Mouse (Mus musculus) liver, embryonic 11.5 days (tissue): ENCODE data around the gene Bcar3. TPM values are rescaled to one million over a fixed set of nuclear protein-coding genes. Genes with fewer than 3 reads are reported as not detected.

Experiments
- ATAC-seq: fragments of 200-750 bp; cut with Nextera tagmentation; replicated peaks from 2 replicates; pipeline ENCODE4 v1.8.0; 2017; ENCODE audit warnings: moderate number of reproducible peaks, mild to moderate bottlenecking, moderate TSS enrichment, moderate library complexity; ENCODE audit not compliant: low FRiP score
- DNase-seq: peaks from one replicate; pipeline ENCODE4 v3.0.0-alpha.2; 2017; ENCODE audit warnings: low spot score
- H3K27ac ChIP-seq: fragments of 300-500 bp; sonication (generic); 2 replicates; pipeline ENCODE4 v1.5.1; 2014; ENCODE audit warnings: mild to moderate bottlenecking, low read depth, low read length, control low read depth
- H3K27me3 ChIP-seq: fragments of 300-500 bp; sonication (generic); replicated peaks from 2 replicates; pipeline ENCODE4 v1.6.1; 2014; ENCODE audit warnings: low read length, mixed read lengths; ENCODE audit not compliant: control insufficient read depth, insufficient read depth
- H3K36me3 ChIP-seq: fragments of 300-500 bp; sonication (generic); 2 replicates; pipeline ENCODE4 v1.6.1; 2014; ENCODE audit warnings: mild to moderate bottlenecking, low read length, moderate library complexity, mixed read lengths; ENCODE audit not compliant: control insufficient read depth, insufficient read depth
- H3K4me1 ChIP-seq: fragments of 300-500 bp; sonication (generic); replicated peaks from 2 replicates; pipeline ENCODE4 v1.6.1; 2014; ENCODE audit warnings: low read length, mixed read lengths; ENCODE audit not compliant: control insufficient read depth, insufficient read depth
- H3K4me2 ChIP-seq: fragments of 300-500 bp; sonication (generic); 2 replicates; pipeline ENCODE4 v1.6.1; 2014; ENCODE audit warnings: mild to moderate bottlenecking, control low read depth, moderate library complexity
- H3K4me3 ChIP-seq: fragments of 300-500 bp; sonication (generic); 2 replicates; pipeline ENCODE4 v1.5.1; 2014; ENCODE audit warnings: low read depth, low read length, control low read depth
- H3K9ac ChIP-seq: fragments of 300-500 bp; sonication (generic); 2 replicates; pipeline ENCODE4 v1.6.1; 2014; ENCODE audit warnings: low read depth, low read length, control low read depth
- H3K9me3 ChIP-seq: fragments of 300-500 bp; sonication (generic); 2 replicates; pipeline ENCODE4 v1.6.1; 2016; ENCODE audit warnings: low read length, inconsistent platforms, mixed read lengths; ENCODE audit not compliant: control insufficient read depth
- WGBS: fragments of 180-500 bp; shearing (Covaris S2); extraction: QIAGEN DNeasy Blood & Tissue Kit; methylation state at CpG from one replicate; pipeline ENCODE4 v1.1.7; 2014; 5-methylcytosine and 5-hydroxymethylcytosine counted together
- polyA plus RNA-seq: library from polyadenylated mRNA; unstranded; fragments of >200 nt; fragmentation: Nextera tagmentation; extraction: Ambion mirVana; gene quantifications from 2 replicates; pipeline ENCODE4 v1.2.1, GENCODE M21; 2014

The Bcar3 gene
- polyA plus RNA-seq, 1 experiment from 2014 or later, result 10.1 TPM

DNA sequence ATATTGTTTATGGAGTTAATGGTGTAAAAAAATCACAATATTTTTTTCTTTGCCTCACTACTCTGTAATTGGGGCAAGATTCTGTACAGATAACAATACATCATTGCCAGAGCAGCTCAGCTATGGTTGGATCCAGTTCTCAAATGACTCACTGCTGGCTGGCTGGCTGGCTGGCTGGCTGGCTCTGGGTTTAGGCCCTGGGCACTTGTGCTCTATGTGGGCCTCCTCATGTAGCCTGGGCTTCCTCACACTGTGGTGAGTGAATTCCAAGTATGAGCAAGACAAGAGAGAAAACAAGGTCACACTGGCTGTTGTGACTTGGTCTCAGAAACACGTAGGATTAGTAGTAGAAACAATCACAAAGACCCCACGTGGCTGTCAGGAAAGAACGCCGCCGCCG lies 23.4 kb downstream of the Bcar3 start:
- no peak overlapping the region for H3K4me3 ChIP-seq
- no peaks in the 10 kb centered on the region for H3K36me3 ChIP-seq
- H3K4me1 ChIP-seq, result peaks cover 10% of the 10 kb centered on the region
- no peak overlapping the region for H3K27ac ChIP-seq
- no peak overlapping the region for H3K9ac ChIP-seq
- 91% methylated on average over 6 of the region's 6 CpGs for WGBS
- H3K9me3 ChIP-seq, result no peaks in the 10 kb centered on the region
- ATAC-seq, result no peak
- H3K4me2 ChIP-seq, result no peak overlapping the region
- H3K27me3 ChIP-seq, result no peaks in the 10 kb centered on the region
- no peak for DNase-seq

DNA sequence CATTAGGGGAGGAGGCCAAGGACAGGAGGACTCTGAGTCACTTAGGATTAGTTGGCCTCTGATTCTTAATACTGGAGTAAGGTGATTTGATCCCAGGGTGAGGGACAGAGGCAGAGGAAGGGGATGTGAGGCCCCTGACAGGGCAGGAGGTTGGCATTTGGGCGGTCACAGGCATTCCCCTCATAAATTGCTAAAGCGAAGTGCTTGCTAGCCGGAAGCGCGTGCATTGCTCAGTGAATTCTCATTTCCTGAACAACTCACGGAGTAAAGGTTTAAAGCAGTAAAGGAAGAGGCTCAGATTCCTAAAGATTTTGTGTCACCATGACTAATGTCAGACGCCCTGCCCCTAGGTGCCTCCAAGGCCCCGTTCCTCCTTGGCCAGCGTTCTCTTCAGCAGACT lies 28.3 kb downstream of the Bcar3 start:
- no peaks in the 10 kb centered on the region for H3K27me3 ChIP-seq
- H3K36me3 ChIP-seq, result no peaks in the 10 kb centered on the region
- WGBS, result 70% methylated on average over 9 of the region's 9 CpGs
- no peak overlapping the region for H3K27ac ChIP-seq
- no peak for DNase-seq
- no peak overlapping the region for H3K9ac ChIP-seq
- ATAC-seq, result no peak
- H3K4me1 ChIP-seq, result no peaks in the 10 kb centered on the region
- no peak overlapping the region for H3K4me3 ChIP-seq
- H3K9me3 ChIP-seq, result no peaks in the 10 kb centered on the region
- no peak overlapping the region for H3K4me2 ChIP-seq

DNA sequence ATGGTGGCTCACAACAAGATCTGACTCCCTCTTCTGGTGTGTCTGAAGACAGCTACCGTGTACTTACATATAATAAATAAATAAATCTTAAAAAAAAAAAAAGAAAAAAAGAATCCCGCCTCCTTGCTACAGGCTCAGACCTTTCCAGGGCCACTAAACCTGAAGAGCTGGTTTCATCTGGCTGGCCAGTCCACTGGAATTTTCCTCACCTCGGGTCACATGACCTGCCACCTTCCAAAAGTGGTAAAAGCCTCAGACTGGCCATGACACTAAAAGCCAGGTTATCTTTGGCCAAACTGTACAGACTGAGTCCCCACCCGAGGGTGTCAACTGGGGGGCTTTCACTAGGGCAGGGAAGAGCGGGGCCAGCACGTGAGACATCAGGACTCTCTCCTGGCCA lies 29.9 kb downstream of the Bcar3 start:
- WGBS, result 83% methylated on average over 6 of the region's 6 CpGs
- Histone ChIP-seq H3K4me1 (no peaks in the 10 kb centered on the region), H3K4me2 (no peak overlapping the region), H3K4me3 (no peak overlapping the region), H3K27me3 (no peaks in the 10 kb centered on the region), H3K9ac (no peak overlapping the region), H3K36me3 (no peaks in the 10 kb centered on the region), H3K9me3 (no peaks in the 10 kb centered on the region), H3K27ac (no peak overlapping the region)
- DNase-seq (no peak), ATAC-seq (no peak)

DNA sequence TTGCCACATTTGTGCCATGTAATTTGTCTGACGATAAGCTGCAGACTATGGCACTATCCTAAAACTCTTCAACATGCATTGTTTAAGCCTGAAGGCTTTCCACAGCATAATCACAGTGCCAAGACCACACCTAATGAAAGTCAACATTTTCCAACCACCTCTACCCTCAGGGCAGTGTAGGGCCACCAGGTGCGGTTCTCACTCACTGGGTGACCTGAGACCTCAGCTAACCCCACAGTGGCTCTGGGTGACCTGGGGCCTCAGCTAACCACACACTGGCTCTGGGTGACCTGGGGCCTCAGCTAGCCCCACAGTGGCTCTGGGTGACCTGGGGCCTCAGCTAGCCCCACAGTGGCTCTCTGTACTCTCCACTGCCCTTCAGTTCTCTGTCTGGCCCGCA lies 30.6 kb downstream of the Bcar3 start:
- Histone ChIP-seq H3K4me2 (no peak overlapping the region), H3K36me3 (no peaks in the 10 kb centered on the region), H3K4me1 (no peaks in the 10 kb centered on the region), H3K27me3 (no peaks in the 10 kb centered on the region), H3K4me3 (no peak overlapping the region), H3K9ac (no peak overlapping the region), H3K27ac (no peak overlapping the region), H3K9me3 (no peaks in the 10 kb centered on the region)
- DNase-seq, result no peak
- ATAC-seq, result no peak
- 84% methylated on average over 3 of the region's 3 CpGs for WGBS

DNA sequence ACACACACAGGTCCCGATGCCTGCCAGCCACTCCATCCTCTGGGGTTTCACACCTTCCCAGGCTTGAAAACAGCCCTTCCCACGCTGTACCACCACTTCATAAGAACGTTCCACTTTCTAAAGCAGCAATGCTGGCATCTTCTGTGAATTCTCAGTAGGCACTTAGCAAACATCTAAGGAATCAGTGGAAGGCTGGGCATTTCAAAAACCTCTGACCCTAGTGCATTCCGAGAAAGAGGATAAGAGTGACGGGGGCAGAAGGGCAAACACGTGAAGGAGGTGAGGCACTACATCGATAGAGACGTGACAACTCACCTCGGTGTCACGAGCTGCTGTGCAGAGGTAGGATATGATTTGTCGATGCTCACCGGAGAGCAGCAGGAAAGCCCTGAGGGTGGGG lies 36.5 kb downstream of the Bcar3 start:
- no peaks in the 10 kb centered on the region for H3K27me3 ChIP-seq
- H3K4me1 ChIP-seq, result no peaks in the 10 kb centered on the region
- no peak overlapping the region for H3K9ac ChIP-seq
- ATAC-seq (no peak), DNase-seq (no peak)
- no peaks in the 10 kb centered on the region for H3K36me3 ChIP-seq
- H3K9me3 ChIP-seq, result no peaks in the 10 kb centered on the region
- no peak overlapping the region for H3K4me2 ChIP-seq
- no peak overlapping the region for H3K4me3 ChIP-seq
- H3K27ac ChIP-seq, result no peak overlapping the region
- 68% methylated on average over 12 of the region's 12 CpGs for WGBS

DNA sequence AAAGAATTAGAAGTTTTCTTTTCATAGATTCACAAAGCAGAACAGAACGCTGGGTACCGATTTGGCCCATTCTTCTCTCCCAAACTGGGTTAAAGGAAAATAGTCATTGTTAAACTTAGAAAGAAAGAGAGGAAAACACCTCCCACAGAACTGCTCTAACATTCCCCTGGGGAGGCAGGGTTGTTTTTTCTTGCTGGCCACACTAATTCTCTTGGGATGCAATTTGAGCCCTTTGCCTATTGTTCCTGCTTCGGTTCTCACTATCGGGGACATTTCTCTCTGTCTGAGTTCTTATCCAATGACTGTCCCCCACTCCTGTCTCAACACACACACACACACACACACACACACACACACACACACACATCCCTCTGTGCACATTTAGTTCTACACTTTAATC lies 39.6 kb downstream of the Bcar3 start:
- no peak overlapping the region for H3K9ac ChIP-seq
- H3K27me3 ChIP-seq, result no peaks in the 10 kb centered on the region
- no peaks in the 10 kb centered on the region for H3K9me3 ChIP-seq
- H3K4me3 ChIP-seq, result no peak overlapping the region
- WGBS, result 63% methylated on average over 4 of the region's 4 CpGs
- H3K4me1 ChIP-seq, result no peaks in the 10 kb centered on the region
- H3K27ac ChIP-seq, result no peak overlapping the region
- H3K36me3 ChIP-seq, result no peaks in the 10 kb centered on the region
- ATAC-seq (no peak), DNase-seq (no peak)
- H3K4me2 ChIP-seq, result no peak overlapping the region

DNA sequence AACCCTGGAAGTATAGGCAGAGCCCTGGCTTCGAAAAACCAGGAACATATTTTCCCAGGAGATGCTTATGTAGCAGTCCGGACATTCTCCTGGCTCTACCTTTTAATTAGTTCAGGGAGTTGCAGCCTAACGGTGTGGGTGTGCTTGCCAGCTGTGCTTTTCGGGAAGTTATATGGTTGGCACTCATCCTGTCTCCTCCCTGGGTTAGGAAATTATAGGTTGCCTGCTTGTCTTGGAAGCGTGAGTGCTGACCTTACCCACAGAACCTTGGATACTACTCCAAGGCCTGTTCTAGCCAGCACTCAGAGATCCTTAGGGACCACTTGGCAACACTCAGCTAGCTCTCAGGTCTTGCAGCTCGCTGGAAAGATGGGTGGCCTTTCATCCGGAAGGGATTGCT lies 40.0 kb downstream of the Bcar3 start:
- H3K4me3 ChIP-seq, result no peak overlapping the region
- no peak overlapping the region for H3K9ac ChIP-seq
- no peak for ATAC-seq
- no peak overlapping the region for H3K4me2 ChIP-seq
- no peak overlapping the region for H3K27ac ChIP-seq
- no peaks in the 10 kb centered on the region for H3K27me3 ChIP-seq
- no peaks in the 10 kb centered on the region for H3K4me1 ChIP-seq
- no peak for DNase-seq
- 68% methylated on average over 7 of the region's 7 CpGs for WGBS
- no peaks in the 10 kb centered on the region for H3K9me3 ChIP-seq
- no peaks in the 10 kb centered on the region for H3K36me3 ChIP-seq

DNA sequence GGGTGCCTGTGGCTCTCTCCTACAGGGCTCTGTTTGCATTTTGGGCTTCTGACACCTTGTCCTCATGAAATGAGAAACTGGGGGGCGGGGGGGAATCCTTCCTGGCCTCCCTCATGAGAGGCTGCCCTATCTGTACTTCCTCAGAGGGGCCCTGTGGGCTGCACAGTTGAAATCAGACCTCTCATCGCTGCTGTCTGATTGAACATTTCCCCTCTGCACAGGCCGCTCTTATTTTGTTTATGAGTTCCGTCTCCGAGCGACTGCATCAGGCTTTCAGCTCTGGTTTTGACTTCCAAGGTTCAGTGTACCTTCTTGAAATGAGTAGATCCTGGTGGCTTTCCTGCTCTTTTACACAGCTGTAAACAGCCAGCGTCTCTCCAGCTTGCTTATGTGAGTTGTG lies 40.4 kb downstream of the Bcar3 start:
- 34% methylated on average over 7 of the region's 7 CpGs for WGBS
- Histone ChIP-seq H3K9ac (no peak overlapping the region), H3K27ac (no peak overlapping the region), H3K27me3 (no peaks in the 10 kb centered on the region), H3K4me3 (no peak overlapping the region), H3K4me1 (no peaks in the 10 kb centered on the region), H3K4me2 (no peak overlapping the region), H3K9me3 (no peaks in the 10 kb centered on the region), H3K36me3 (no peaks in the 10 kb centered on the region)
- no peak for ATAC-seq
- no peak for DNase-seq

DNA sequence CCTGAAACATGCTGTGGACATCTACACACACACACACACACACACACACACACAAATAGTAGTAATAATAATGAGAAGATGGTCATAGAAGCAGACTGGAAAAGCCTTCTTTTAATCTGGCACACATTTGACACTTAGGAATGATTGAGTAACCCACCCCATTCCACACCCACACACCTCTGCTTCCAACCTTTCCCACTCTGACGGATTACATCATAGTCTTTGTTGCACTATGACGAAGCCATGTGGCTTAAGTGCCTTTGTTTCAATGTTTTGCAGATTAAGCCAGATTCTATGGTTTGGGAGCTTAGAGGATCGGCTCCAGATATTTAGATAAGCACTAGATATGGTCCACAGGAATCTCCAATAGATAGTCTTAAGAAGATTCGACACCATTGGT lies 42.1 kb downstream of the Bcar3 start:
- no peaks in the 10 kb centered on the region for H3K27me3 ChIP-seq
- WGBS, result 80% methylated on average over 4 of the region's 4 CpGs
- no peak overlapping the region for H3K9ac ChIP-seq

More for the DNA sequence above, 42.1 kb downstream of the Bcar3 start:
- H3K36me3 ChIP-seq, result no peaks in the 10 kb centered on the region
- no peaks in the 10 kb centered on the region for H3K4me1 ChIP-seq
- no peak overlapping the region for H3K4me2 ChIP-seq
- no peak overlapping the region for H3K4me3 ChIP-seq
- no peaks in the 10 kb centered on the region for H3K9me3 ChIP-seq
- ATAC-seq (no peak), DNase-seq (no peak)
- no peak overlapping the region for H3K27ac ChIP-seq
